Mouse (Mus musculus): ENCODE measurements around the gene Sat1.

Gene Sat1

DNA sequence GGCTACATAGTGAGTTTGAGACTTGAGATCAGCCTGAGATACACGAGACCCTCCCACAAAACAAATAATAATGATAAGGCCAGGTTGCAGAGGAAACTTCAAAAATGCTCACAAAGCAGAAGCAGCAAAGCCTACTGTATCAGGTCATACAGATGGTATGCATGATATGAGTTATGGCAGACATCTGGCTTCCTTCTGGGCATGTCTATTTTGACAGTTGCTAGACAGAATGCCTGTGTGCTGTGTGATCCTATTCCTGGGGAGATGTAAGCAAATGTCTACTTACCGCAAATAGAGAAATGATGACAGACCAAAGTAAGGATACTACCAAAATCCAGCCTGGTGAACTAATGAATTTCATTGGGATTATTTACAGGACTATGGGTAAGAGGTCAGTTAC is 49.9 kb downstream of the Sat1 start:
- no peak for DNase-seq (ENCODE audit: low read depth, low spot score)

DNA sequence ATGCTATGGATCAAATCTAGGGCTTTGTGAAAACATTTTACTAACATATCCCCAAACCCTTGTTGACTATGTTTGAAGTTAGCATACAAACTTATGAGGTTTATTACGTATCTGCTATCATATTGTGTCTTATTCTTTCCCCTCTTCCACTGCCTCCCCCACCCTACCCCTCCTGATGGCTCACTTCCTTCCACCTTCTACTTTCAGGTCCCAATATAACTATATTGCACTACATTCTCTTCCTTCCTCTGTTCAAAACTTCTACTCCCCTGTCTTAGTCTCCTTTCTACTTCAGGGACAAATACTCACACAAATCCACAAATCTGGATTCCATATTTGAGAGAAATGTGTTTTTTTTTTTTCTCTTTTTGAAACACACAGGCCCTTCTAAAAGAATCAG is 52.7 kb downstream of the Sat1 start:
- DNase-seq (ENCODE audit: low read depth, low spot score), result no peak

Data from retina, adult 2 months (tissue).